Mouse (Mus musculus): ENCODE measurements around the gene Slc16a6. TPM values are rescaled to one million over a fixed set of nuclear protein-coding genes. Genes with fewer than 3 reads are reported as not detected.
"Not testable (repeated sequence)": the region's sequence is repeated elsewhere in the genome, so short reads cannot be mapped to it uniquely, and the experiment has no call there.

Gene Slc16a6
- total and polyA plus RNA-seq, 2 experiments from 2014 or later = 8.2 to 11.9 TPM

GRCm38 (mm10) chr11:109497990-109498389 lies 24.6 kb upstream of the Slc16a6 start:
- Histone ChIP-seq H3K4me2 (ENCODE audit: low read depth, low read length) (0 out of 2 replicates have a peak overlapping the region, but pooled peaks have one; percentile 10), H3K9ac (replicated peaks; ENCODE audit: low read depth, low read length) (no peak overlapping the region), H3K27ac (ENCODE audit: low read depth) (no peak overlapping the region), H3K4me3 (ENCODE audit: low read depth, low read length) (no peak overlapping the region), H3K9me3 (replicated peaks; ENCODE audit: control insufficient read depth, low read length) (no peaks in the 10 kb centered on the region), H3K36me3 (replicated peaks; ENCODE audit: control insufficient read depth, insufficient read depth, low read length) (no peaks in the 10 kb centered on the region), H3K27me3 (ENCODE audit: control insufficient read depth, insufficient read depth, low read length) (no peaks in the 10 kb centered on the region), H3K4me1 (ENCODE audit: control insufficient read depth, insufficient read depth) (peaks cover 18% of the 10 kb centered on the region)
- WGBS = 68% methylated on average over 9 of the region's 9 CpGs
- ATAC-seq (ENCODE audit: insufficient read depth, low read depth) (no peak), DNase-seq (ENCODE audit: low spot score) (no peak)
- no peak for TF ChIP-seq CTCF (IDR thresholded peaks at IDR 0.05; ENCODE audit: low read depth)
- TF ChIP-seq EP300 (IDR thresholded peaks at IDR 0.05; ENCODE audit: low read depth) = no peak

GRCm38 (mm10) chr11:109496996-109497714 lies 23.8 kb upstream of the Slc16a6 start:
- no peaks in the 10 kb centered on the region for H3K9me3 ChIP-seq (replicated peaks; ENCODE audit: control insufficient read depth, low read length)
- no peak for ATAC-seq (ENCODE audit: insufficient read depth, low read depth)

GRCm38 (mm10) chr11:109496475-109496993 lies 23.1 kb upstream of the Slc16a6 start:
- Histone ChIP-seq H3K27ac (ENCODE audit: low read depth) (no peak overlapping the region), H3K9ac (replicated peaks; ENCODE audit: low read depth, low read length) (no peak overlapping the region), H3K36me3 (replicated peaks; ENCODE audit: control insufficient read depth, insufficient read depth, low read length) (no peaks in the 10 kb centered on the region), H3K9me3 (replicated peaks; ENCODE audit: control insufficient read depth, low read length) (no peaks in the 10 kb centered on the region), H3K27me3 (ENCODE audit: control insufficient read depth, insufficient read depth, low read length) (no peaks in the 10 kb centered on the region), H3K4me3 (ENCODE audit: low read depth, low read length) (no peak overlapping the region), H3K4me2 (ENCODE audit: low read depth, low read length) (no peak overlapping the region; the same call in 1 of the 2 replicates), H3K4me1 (ENCODE audit: control insufficient read depth, insufficient read depth) (peaks cover 18% of the 10 kb centered on the region)
- DNase-seq (ENCODE audit: low spot score) (no peak), ATAC-seq (ENCODE audit: insufficient read depth, low read depth) (no peak)
- TF ChIP-seq CTCF (IDR thresholded peaks at IDR 0.05; ENCODE audit: low read depth) (no peak), EP300 (IDR thresholded peaks at IDR 0.05; ENCODE audit: low read depth) (no peak)
- WGBS = 85% methylated on average over 7 of the region's 7 CpGs

More at GRCm38 (mm10) chr11:109496996-109497714, 23.8 kb upstream of the Slc16a6 start:
- no peak overlapping the region for H3K4me3 ChIP-seq (ENCODE audit: low read depth, low read length)
- DNase-seq (ENCODE audit: low spot score) = no peak
- H3K27me3 ChIP-seq (ENCODE audit: control insufficient read depth, insufficient read depth, low read length) = no peaks in the 10 kb centered on the region
- TF ChIP-seq CTCF (IDR thresholded peaks at IDR 0.05; ENCODE audit: low read depth) (no peak), EP300 (IDR thresholded peaks at IDR 0.05; ENCODE audit: low read depth) (no peak)
- no peak overlapping the region for H3K27ac ChIP-seq (ENCODE audit: low read depth)
- no peak overlapping the region for H3K4me2 ChIP-seq (ENCODE audit: low read depth, low read length)
- H3K36me3 ChIP-seq (replicated peaks; ENCODE audit: control insufficient read depth, insufficient read depth, low read length) = no peaks in the 10 kb centered on the region
- peaks cover 18% of the 10 kb centered on the region for H3K4me1 ChIP-seq (ENCODE audit: control insufficient read depth, insufficient read depth)
- no peak overlapping the region for H3K9ac ChIP-seq (replicated peaks; ENCODE audit: low read depth, low read length)
- WGBS = 81% methylated on average over 6 of the region's 6 CpGs

GRCm38 (mm10) chr11:109495771-109496474 lies 22.5 kb upstream of the Slc16a6 start:
- H3K9me3 ChIP-seq (replicated peaks; ENCODE audit: control insufficient read depth, low read length) = no peaks in the 10 kb centered on the region
- WGBS = 58% methylated on average over 14 of the region's 14 CpGs
- no peak overlapping the region for H3K27ac ChIP-seq (ENCODE audit: low read depth)
- no peaks in the 10 kb centered on the region for H3K27me3 ChIP-seq (ENCODE audit: control insufficient read depth, insufficient read depth, low read length)
- H3K4me3 ChIP-seq (ENCODE audit: low read depth, low read length) = no peak overlapping the region
- ATAC-seq (ENCODE audit: insufficient read depth, low read depth) (no peak), DNase-seq (ENCODE audit: low spot score) (no peak)
- TF ChIP-seq EP300 (IDR thresholded peaks at IDR 0.05; ENCODE audit: low read depth) (no peak), CTCF (IDR thresholded peaks at IDR 0.05; ENCODE audit: low read depth) (no peak)
- H3K4me1 ChIP-seq (ENCODE audit: control insufficient read depth, insufficient read depth) = peaks cover 18% of the 10 kb centered on the region
- H3K36me3 ChIP-seq (replicated peaks; ENCODE audit: control insufficient read depth, insufficient read depth, low read length) = no peaks in the 10 kb centered on the region
- H3K9ac ChIP-seq (replicated peaks; ENCODE audit: low read depth, low read length) = no peak overlapping the region
- peak overlapping the region; percentile 37; the same call in 1 of the 2 replicates for H3K4me2 ChIP-seq (ENCODE audit: low read depth, low read length)

GRCm38 (mm10) chr11:109494890-109495770 lies 21.7 kb upstream of the Slc16a6 start:
- Histone ChIP-seq H3K4me1 (ENCODE audit: control insufficient read depth, insufficient read depth) (peaks cover 18% of the 10 kb centered on the region), H3K27ac (ENCODE audit: low read depth) (no peak overlapping the region), H3K9ac (replicated peaks; ENCODE audit: low read depth, low read length) (no peak overlapping the region), H3K27me3 (ENCODE audit: control insufficient read depth, insufficient read depth, low read length) (no peaks in the 10 kb centered on the region), H3K4me2 (ENCODE audit: low read depth, low read length) (peak overlapping the region; percentile 37), H3K9me3 (replicated peaks; ENCODE audit: control insufficient read depth, low read length) (no peaks in the 10 kb centered on the region), H3K4me3 (ENCODE audit: low read depth, low read length) (no peak overlapping the region), H3K36me3 (replicated peaks; ENCODE audit: control insufficient read depth, insufficient read depth, low read length) (no peaks in the 10 kb centered on the region)
- DNase-seq (ENCODE audit: low spot score) = no peak
- TF ChIP-seq CTCF (IDR thresholded peaks at IDR 0.05; ENCODE audit: low read depth) (no peak), EP300 (IDR thresholded peaks at IDR 0.05; ENCODE audit: low read depth) (no peak)
- ATAC-seq (ENCODE audit: insufficient read depth, low read depth) = no peak
- 42% methylated on average over 24 of the region's 24 CpGs for WGBS

GRCm38 (mm10) chr11:109492847-109493464 lies 19.6 kb upstream of the Slc16a6 start:
- not testable (repeated sequence) for H3K27ac ChIP-seq (ENCODE audit: low read depth)

More at GRCm38 (mm10) chr11:109492847-109493464, 19.6 kb upstream of the Slc16a6 start:
- H3K4me3 ChIP-seq (ENCODE audit: low read depth, low read length); H3K4me2 ChIP-seq (ENCODE audit: low read depth, low read length); H3K9ac ChIP-seq (replicated peaks; ENCODE audit: low read depth, low read length); ATAC-seq (ENCODE audit: insufficient read depth, low read depth); DNase-seq (ENCODE audit: low spot score); H3K36me3 ChIP-seq (replicated peaks; ENCODE audit: control insufficient read depth, insufficient read depth, low read length); H3K27me3 ChIP-seq (ENCODE audit: control insufficient read depth, insufficient read depth, low read length); H3K9me3 ChIP-seq (replicated peaks; ENCODE audit: control insufficient read depth, low read length): not testable (repeated sequence)
- H3K4me1 ChIP-seq (ENCODE audit: control insufficient read depth, insufficient read depth) = peaks cover 18% of the 10 kb centered on the region
- 60% methylated on average over 8 of the region's 8 CpGs for WGBS
